Mouse (Mus musculus) brown adipose tissue, adult 24 weeks (tissue): ENCODE measurements around the gene Hps1. TPM values are rescaled to one million over a fixed set of nuclear protein-coding genes. Genes with fewer than 3 reads are reported as not detected.

Experiments
- H3K27ac ChIP-seq: fragments of 200-500 bp; replicated peaks from 2 replicates; pipeline ENCODE4 v1.5.1; 2012; ENCODE audit warnings: low read depth, mild to moderate bottlenecking, low read length
- H3K4me1 ChIP-seq: fragments of 200-500 bp; 2 replicates; pipeline ENCODE4 v1.6.1; 2012; ENCODE audit warnings: low read length, mixed read lengths; ENCODE audit not compliant: control insufficient read depth, insufficient read depth, insufficient read length
- H3K4me3 ChIP-seq: fragments of 200-500 bp; 2 replicates; pipeline ENCODE4 v1.5.1; 2012; ENCODE audit warnings: low read depth, mild to moderate bottlenecking, low read length, moderate library complexity; ENCODE audit not compliant: insufficient read depth
- polyA plus RNA-seq: library from polyadenylated mRNA; stranded (reverse); fragments of >200 nt; gene quantifications from 2 replicates; pipeline ENCODE4 v1.2.4, GENCODE M21; 2012; ENCODE audit not compliant: missing spikeins, insufficient read depth, insufficient read length

Gene Hps1
- polyA plus RNA-seq, 1 experiment, result 4.8 TPM

- Histone ChIP-seq H3K4me3 (no peak overlapping the region), H3K27ac (no peak overlapping the region), H3K4me1 (peaks cover 3% of the 10 kb centered on the region; the same call in 1 of the 2 replicates)
These were observed 35.6 kb downstream of the Hps1 start for GRCm38 (mm10) chr19:42744162-42744586.

- H3K4me1 ChIP-seq, result peaks cover 3% of the 10 kb centered on the region; the same call in 1 of the 2 replicates
- H3K27ac ChIP-seq, result no peak overlapping the region
- H3K4me3 ChIP-seq, result no peak overlapping the region
These were observed 36.5 kb downstream of the Hps1 start for GRCm38 (mm10) chr19:42743261-42743660.

DNA sequence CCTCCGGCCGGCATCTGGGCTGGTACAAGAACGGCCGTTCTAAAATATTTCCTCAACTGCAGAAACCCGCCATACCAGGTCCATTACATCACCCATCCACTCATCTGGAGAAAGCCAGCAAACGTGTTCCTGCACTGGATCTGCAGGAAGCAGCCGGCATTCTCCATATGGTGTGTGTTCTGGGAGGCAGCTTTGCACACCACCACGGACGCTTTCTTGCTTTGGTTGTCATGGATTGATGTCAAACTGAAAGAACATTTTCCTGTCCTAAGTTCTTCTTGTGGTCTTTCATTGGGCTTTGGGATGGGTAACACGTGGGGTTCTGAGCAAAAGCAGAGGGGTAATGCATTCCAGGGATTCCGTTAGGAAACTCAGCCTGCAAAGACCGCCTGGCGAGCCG is 37.9 kb downstream of the Hps1 start:
- no peak overlapping the region for H3K27ac ChIP-seq
- H3K4me1 ChIP-seq, result peaks cover 3% of the 10 kb centered on the region; the same call in 1 of the 2 replicates

GRCm38 (mm10) chr19:42740163-42740899 is 39.4 kb downstream of the Hps1 start:
- Histone ChIP-seq H3K4me3 (no peak overlapping the region), H3K27ac (no peak overlapping the region), H3K4me1 (peaks cover 3% of the 10 kb centered on the region; the same call in 1 of the 2 replicates)

More for the DNA sequence above, 37.9 kb downstream of the Hps1 start:
- H3K4me3 ChIP-seq, result no peak overlapping the region

DNA sequence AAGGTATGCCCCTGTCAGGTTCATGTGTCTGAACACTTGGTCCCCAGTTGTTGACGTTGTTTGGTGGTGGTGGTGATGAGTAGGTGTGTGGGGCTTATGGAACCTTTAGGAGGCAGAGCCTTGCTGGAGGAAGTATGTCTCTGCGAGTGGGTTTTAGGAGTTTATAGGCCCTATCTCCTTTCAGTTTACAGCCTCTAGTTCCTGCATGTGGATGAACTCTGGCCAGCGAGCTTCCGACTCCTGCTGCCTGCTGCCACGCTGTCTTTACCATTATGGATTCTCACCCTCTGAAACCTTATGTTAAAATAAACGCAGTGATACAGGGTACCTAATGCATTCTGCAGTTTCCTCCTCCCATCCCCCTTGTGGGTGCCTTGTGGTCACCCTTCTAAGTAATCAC is 40.0 kb downstream of the Hps1 start:
- no peak overlapping the region for H3K4me3 ChIP-seq
- no peak overlapping the region for H3K27ac ChIP-seq
- H3K4me1 ChIP-seq, result peaks cover 3% of the 10 kb centered on the region; the same call in 1 of the 2 replicates

GRCm38 (mm10) chr19:42737753-42738152 is 42.0 kb downstream of the Hps1 start:
- no peak overlapping the region for H3K27ac ChIP-seq
- no peak overlapping the region for H3K4me3 ChIP-seq
- H3K4me1 ChIP-seq, result peaks cover 3% of the 10 kb centered on the region; the same call in 1 of the 2 replicates

- H3K4me3 ChIP-seq, result no peak overlapping the region
These were observed 44.8 kb downstream of the Hps1 start for GRCm38 (mm10) chr19:42734982-42735381.

GRCm38 (mm10) chr19:42727424-42727823 is 52.4 kb downstream of the Hps1 start:
- H3K4me1 ChIP-seq, result peaks cover 11% of the 10 kb centered on the region; the same call in 1 of the 2 replicates
- H3K27ac ChIP-seq, result no peak overlapping the region
- H3K4me3 ChIP-seq, result no peak overlapping the region

More at GRCm38 (mm10) chr19:42734982-42735381, 44.8 kb downstream of the Hps1 start:
- Histone ChIP-seq H3K4me1 (peaks cover under 1% of the 10 kb centered on the region; the same call in 1 of the 2 replicates), H3K27ac (no peak overlapping the region)

- no peak overlapping the region for H3K4me3 ChIP-seq
- H3K27ac ChIP-seq, result no peak overlapping the region
- peaks cover 11% of the 10 kb centered on the region; the same call in 1 of the 2 replicates for H3K4me1 ChIP-seq
These were observed 53.0 kb downstream of the Hps1 start for GRCm38 (mm10) chr19:42726766-42727165.

- Histone ChIP-seq H3K4me1 (peaks cover 11% of the 10 kb centered on the region; the same call in 1 of the 2 replicates), H3K4me3 (no peak overlapping the region), H3K27ac (no peak overlapping the region)
These were observed 53.8 kb downstream of the Hps1 start for GRCm38 (mm10) chr19:42725973-42726350.

DNA sequence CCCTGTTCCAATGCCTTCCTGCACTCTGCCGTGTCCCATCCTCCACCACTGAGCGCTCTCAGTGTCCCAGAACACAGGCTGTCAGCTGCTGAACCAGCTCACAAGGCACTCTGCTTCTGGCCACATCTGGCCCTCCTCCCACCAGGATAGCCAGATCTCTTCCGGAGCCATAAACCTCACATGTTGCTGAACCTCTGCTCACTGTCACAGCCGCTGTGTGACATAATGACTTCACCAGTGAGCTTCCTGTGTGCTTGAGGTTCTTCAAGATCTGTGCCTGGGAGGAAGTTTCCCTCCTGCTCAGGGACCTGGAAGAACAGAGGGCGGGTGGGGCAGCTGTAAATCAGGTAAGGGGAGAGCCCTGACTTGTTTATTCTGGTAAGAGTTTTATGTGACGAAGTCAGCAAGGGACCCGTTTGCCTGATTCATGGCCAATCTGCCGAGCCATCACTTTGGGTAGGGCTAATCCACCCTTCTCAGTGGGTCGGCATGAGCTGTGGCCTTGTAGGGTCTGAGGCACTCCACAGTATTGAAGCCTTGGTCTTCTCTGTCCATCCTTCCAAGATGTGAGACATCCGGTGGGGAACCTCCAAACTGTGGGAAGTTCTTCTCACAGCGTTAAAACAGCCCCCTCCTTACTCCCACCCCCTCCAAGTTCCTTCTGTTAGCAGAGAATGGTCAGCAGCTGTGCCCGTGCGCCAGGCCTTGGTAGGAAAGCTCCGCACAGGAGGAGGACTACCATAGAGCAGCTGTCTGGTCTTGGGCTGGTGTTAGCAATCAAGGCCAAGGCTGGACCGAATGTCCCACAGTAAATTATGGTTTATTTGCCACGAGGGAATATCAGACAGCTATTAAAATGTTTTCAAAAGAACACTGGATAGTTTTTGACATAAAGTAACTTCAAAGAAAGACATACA is 54.5 kb downstream of the Hps1 start:
- H3K4me3 ChIP-seq, result no peak overlapping the region
- peaks cover 11% of the 10 kb centered on the region; the same call in 1 of the 2 replicates for H3K4me1 ChIP-seq
- no peak overlapping the region for H3K27ac ChIP-seq

DNA sequence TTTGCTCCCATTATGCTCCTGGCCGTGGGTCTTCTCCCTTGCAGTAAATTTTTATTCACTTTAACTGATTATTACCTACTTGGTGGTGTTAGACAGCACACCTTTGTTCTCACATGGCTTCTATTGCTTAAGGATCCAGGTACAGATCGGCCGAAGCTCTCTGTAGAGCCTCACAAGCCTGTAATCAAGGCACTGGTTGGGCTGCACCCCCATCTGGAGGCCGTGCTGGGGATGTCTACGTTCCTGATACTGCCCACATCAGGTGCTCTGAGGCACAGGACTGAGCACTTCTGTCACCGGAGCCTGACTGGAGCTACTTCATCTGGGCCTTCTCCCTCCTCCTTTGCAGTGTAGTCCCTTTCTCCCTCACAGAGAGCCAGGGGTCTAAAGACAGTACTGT is 56.5 kb downstream of the Hps1 start:
- H3K4me1 ChIP-seq, result peaks cover 11% of the 10 kb centered on the region; the same call in 1 of the 2 replicates
- no peak overlapping the region for H3K4me3 ChIP-seq
- no peak overlapping the region for H3K27ac ChIP-seq

- Histone ChIP-seq H3K27ac (no peak overlapping the region), H3K4me1 (peaks cover 11% of the 10 kb centered on the region), H3K4me3 (no peak overlapping the region)
These were observed 57.3 kb downstream of the Hps1 start for GRCm38 (mm10) chr19:42722500-42722899.

DNA sequence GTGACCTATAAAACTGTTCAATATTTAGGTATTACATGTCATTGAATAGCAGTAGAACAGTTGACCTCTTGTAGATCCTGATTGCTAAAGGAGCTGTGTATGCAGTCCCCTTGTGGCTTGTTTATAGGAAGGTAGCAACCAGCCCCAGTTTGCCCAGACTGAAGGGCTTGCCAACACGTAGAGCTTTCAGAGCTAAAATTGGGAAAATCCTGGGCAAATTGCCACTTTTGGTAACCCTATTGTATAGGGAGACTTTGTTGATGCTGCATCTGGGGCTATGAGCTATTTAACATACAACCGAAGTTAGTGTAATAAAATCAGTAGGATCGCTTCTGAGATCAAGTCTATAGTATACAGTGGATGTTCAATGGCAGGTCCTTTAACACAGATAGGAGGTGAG is 61.7 kb downstream of the Hps1 start:
- no peaks in the 10 kb centered on the region; the same call in 1 of the 2 replicates for H3K4me1 ChIP-seq
- no peak overlapping the region for H3K27ac ChIP-seq
- H3K4me3 ChIP-seq, result no peak overlapping the region

DNA sequence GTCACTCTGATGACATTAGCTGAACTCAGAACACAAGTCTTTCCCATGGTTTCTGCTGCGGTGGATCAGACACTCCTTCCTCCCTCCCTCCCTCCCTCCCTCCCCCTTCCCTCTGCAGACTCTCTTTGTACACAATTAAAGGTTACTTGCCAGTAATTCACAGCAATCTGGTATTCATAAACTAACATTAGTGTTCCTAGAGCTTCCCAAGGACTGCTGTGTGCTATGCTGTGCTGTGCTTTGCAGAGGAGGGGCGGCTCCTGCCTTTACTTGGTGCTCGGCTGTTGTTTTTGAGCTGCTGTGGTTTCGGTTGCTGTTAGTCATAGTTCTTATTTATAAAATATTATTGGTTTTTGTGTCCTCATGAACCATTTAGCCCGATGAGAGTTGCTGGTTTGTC is 62.1 kb downstream of the Hps1 start:
- no peak overlapping the region for H3K27ac ChIP-seq
- H3K4me1 ChIP-seq, result no peaks in the 10 kb centered on the region; the same call in 1 of the 2 replicates

More for the DNA sequence above, 62.1 kb downstream of the Hps1 start:
- H3K4me3 ChIP-seq, result no peak overlapping the region
